Mouse (Mus musculus): ENCODE measurements around the gene Fcrlb.

Gene Fcrlb

GRCm38 (mm10) chr1:170907111-170907455 is 5.7 kb downstream of the Fcrlb start:
- DNase-seq = peak; percentile 8

- DNase-seq = no peak
Measured at GRCm38 (mm10) chr1:170903485-170903884, 9.3 kb downstream of the Fcrlb start.

GRCm38 (mm10) chr1:170901536-170902238 is 11.1 kb downstream of the Fcrlb start:
- DNase-seq = peak; percentile 79

GRCm38 (mm10) chr1:170900799-170901467 is 11.8 kb downstream of the Fcrlb start:
- DNase-seq = no peak

GRCm38 (mm10) chr1:170898413-170899075 is 14.2 kb downstream of the Fcrlb start:
- no peak for DNase-seq

DNA sequence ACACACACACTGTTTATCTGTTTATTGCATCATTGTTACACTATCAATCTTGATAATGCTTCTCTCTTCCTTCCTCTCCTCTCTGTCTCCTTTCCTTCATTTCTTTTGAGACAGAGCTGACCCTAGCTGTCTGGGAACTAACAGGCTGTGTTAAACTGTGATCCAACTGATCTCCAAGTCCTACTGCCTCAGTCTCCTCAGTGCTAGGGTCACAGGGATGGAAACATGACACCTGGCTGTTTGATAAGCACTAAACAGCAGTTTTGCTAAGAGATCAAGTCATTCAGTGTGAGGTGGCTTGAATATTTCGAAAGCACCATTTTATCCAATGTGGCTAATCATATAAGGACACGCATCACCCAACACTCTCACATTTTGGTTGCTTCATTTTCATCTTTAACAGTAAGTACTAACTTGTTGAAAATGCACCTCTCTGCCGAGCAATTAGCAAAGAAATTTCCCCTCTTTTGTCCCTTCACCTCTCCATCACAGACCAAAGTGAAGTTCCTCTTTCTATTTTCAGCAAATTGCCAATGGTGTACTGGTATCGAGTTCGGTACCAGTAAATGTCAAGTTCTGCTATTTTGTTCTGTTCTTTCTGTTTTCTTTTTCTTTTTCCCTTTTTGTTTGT is 16.0 kb downstream of the Fcrlb start:
- DNase-seq = no peak

- no peak for DNase-seq
Measured at GRCm38 (mm10) chr1:170894603-170895602, 17.8 kb downstream of the Fcrlb start.

DNA sequence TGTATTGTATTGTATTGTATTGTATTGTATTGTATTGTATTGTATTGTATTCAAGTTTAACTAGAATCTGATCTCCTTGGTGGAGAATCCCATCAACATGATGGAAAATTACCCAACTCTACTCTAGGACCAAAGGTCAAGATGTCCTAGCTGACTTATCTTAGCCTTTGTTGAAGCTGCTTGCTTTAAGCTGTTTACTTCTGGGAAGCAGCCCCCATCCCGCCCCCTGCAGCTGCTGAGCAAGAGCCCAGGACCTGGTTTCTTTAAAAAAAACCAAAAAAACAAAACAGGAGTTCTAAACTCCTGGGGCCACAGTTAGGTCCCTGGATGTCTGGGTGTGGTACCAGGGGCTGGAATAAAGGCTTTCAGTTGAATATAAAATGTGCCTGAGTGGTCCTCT is 20.5 kb downstream of the Fcrlb start:
- DNase-seq = no peak

DNA sequence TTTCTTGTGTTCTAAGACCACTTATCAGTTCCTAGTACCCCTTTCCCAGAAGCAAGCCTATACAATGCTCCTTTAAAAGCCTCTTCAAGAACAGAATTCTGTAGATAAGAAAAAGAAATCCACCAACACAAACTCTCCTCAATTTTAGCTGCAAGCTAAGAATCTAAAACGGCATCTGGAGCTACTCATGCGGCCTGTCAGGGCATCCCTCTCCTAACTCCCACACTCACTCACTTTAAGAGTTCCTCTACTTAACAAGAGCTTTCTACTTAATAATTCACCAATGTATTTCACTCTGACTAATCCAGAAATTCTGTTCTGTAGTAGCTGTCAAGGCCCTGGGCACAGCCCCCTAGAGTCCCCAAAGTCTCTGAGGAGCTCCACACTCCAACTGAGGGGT is 21.1 kb downstream of the Fcrlb start:
- DNase-seq = no peak

- no peak for DNase-seq
Measured at GRCm38 (mm10) chr1:170889310-170889709, 23.4 kb downstream of the Fcrlb start.

DNA sequence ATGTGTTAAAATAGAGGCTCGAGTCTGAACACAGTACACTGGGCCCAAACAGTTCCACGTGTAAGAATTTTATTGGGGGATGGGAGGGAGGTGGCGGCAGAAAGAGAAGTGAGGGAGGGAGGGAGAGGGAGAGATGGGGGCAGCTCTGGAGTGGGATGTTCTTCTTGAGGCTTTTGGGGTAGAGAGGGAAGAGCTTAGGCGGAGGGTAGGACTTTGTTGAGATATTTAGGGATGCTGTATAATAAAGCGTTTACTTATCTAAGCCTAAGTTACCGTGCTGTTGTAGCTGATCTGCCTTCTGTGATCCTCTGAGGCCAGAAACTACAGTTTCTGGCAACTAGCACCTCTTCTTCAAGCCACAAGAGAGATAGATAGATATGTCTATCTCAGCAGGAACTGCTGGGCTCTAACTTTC is 26.7 kb downstream of the Fcrlb start:
- no peak for DNase-seq

DNA sequence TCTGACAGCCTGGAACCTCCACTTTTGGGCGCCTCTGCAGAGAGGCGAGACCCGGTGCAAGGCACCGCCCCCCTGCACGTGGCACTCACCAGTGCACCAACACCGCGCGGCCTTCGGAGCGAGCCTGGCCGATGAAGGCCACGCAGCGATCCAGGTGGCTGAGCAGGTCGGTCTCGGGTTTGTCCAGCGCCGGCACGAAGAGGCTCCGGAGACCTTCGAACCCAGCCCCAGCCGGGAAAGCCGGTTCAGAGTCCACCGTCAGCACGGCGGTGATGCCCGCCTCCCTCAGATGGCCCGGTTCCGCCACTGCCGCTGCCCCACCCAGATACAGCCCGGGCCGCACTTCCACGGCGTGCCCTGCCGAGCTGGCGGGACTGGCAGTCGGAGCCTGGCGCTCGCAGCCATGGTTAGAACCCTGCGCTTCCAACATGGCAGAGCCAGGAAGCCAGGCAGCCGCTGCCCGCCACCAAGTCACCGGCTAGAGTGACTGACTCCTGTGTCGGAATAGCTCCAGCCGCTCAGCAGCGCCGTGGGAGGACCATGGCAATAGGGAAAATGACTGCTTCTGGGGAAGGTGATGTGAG is 27.7 kb downstream of the Fcrlb start, which contains the start of the genes Gm26620 and Dusp12:
Gene Gm26620 (plus strand): TSS at position 88 of the 584 bp plus-strand sequence.
Gene Dusp12 (minus strand): TSS at position 563 of the 584 bp plus-strand sequence.
- peak; percentile 88 for DNase-seq

DNA sequence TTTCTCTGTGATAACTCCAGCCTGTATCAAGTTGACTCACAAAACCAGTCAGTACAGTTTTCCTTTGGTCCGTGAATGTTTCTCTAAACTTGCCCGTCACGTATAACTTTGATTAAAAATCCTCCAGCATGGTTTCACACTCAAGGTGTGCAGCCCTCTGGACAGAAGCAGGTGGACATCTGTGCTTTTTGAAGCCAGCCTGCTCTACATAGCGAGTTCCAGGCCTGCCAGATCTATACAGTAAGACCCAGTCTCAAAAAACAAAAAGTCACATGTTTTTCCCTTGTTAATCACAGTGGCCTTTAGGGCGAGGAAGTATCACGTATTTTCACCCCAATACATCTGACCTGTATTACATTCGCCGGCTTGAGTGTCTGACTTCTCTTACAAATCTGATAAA is 28.4 kb downstream of the Fcrlb start:
- DNase-seq = no peak

GRCm38 (mm10) chr1:170882915-170883485 is 29.7 kb downstream of the Fcrlb start:
- DNase-seq = no peak

DNA sequence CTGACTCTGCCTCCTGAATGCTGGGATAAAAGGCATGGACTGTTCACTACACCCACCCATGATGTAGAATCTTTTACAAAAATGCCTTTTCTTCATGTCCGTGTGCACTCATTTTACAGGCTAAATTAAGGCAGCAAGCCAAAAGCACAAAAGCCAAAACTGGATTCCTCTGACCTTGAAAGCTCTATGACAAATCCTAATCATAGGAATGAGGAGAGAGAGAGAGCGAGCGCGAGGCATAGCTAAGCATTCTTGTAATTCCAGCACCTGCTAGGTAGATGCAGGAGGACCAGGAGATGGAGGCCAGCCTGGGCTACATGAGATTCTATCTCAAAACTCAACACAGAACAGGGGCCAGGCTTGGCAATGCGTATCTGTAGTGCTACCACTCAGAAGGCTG is 35.8 kb downstream of the Fcrlb start:
- no peak for DNase-seq

DNA sequence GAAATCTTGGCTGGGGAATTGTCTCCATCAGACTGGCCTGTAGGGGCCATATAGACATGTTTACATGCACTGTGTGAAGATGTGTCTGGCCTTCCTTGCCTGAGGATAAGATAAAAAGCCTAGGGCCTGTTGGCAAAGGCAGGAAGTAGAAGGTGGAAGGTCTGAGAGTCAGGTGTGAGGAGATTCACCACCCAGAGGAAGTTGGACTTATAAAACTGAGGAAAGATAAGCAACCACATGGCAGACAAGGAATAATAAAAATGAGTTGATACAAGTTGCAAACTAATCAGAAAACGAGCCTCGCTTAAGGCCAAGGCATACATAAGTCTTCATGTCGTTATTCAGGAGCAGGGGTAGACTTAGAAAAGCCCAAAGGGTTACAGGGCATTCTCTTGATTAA is 37.1 kb downstream of the Fcrlb start:
- no peak for DNase-seq

- no peak for DNase-seq
Measured at GRCm38 (mm10) chr1:170871961-170872360, 40.8 kb downstream of the Fcrlb start.

GRCm38 (mm10) chr1:170871402-170871801 is 41.3 kb downstream of the Fcrlb start:
- no peak for DNase-seq

GRCm38 (mm10) chr1:170868905-170869283 is 43.8 kb downstream of the Fcrlb start:
- no peak for DNase-seq

DNA sequence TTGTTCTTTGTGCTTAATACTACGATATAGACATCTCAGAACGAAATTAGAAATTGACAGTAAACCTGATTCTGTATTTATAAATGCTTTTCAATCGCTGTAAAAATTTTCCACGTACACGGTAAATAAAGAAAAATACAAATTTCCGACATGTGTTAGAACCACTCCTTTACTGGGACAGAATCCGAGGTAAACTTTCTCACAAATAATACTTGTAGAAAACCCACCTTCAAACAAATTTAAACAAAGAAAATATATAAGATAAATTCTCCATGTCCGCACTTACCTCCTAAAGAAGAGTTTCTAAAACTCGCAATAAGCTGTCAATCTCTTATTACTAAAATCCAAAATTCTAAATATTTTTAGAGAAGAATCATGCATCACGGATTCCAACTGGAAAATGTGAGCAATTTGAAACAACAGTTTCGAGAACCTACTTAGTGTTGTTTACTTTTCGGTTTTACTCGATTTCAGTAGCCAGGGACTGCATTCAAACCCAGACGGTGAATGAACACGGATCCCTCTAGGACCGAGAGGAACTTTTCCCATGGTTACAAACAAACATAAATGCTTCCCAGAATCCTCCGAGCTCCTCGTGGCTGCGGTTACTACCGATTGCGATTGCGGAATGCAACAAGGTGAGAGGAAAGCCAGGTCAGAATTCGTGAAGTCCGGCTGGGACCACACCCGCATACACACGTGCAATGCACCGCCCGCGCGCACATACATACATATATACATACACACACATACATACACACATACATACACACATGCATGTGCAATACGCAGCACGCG is 44.4 kb downstream of the Fcrlb start:
- peak; percentile 78 for DNase-seq

DNA sequence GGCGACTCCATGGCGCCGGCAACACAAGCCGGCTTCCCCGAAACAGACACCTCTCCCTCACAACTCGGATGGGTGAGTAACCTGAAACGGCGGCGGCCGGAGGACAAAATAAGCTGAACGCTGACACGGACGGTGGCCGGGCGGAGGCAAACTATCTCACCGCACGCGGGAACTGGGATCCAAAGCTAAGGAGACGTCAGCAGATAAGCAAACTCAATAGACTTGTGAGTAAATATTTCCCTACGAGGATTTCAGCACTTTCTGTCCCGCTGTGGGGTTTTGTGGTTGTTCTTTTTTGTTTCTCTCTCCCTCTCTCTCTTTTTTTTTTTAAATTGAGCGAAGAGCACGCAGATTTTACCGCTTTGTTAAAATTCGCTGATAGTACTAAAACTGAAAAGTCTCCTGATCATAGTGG is 45.0 kb downstream of the Fcrlb start, which contains the start of gene Atf6:
Gene Atf6 (minus strand): TSS at position 81 of the 415 bp plus-strand sequence.
- peak; percentile 95 for DNase-seq
